Mouse (Mus musculus): ENCODE measurements around the gene Grm3.

The Grm3 gene

GRCm38 (mm10) chr5:9724956-9725600 lies at the start of gene Grm3:
Gene Grm3, minus strand, starts transcription at chr5:9725170.
- DNase-seq (ENCODE audit: inconsistent age in 2 of 2, low spot score in 1 of 2): no peak

GRCm38 (mm10) chr5:9755751-9756150 lies 30.8 kb upstream of the Grm3 start:
- DNase-seq (ENCODE audit: inconsistent age in 2 of 2, low spot score in 1 of 2): no peak

- no peak for DNase-seq (ENCODE audit: inconsistent age in 2 of 2, low spot score in 1 of 2)
Observed at GRCm38 (mm10) chr5:9748184-9748583, 23.2 kb upstream of the Grm3 start.

- no peak for DNase-seq (ENCODE audit: inconsistent age in 2 of 2, low spot score in 1 of 2)
Observed at GRCm38 (mm10) chr5:9744120-9744519, 19.1 kb upstream of the Grm3 start.

- peak; percentile 3 to 50 for DNase-seq (ENCODE audit: inconsistent age in 2 of 2, low spot score in 1 of 2)
Observed at GRCm38 (mm10) chr5:9725601-9726268, 765 bp upstream of the Grm3 start.

GRCm38 (mm10) chr5:9724287-9724955 lies 549 bp downstream of the Grm3 start:
- no peak for DNase-seq (ENCODE audit: inconsistent age in 2 of 2, low spot score in 1 of 2)

GRCm38 (mm10) chr5:9721136-9721535 lies 3.8 kb downstream of the Grm3 start:
- DNase-seq (ENCODE audit: inconsistent age in 2 of 2, low spot score in 1 of 2): no peak

- no peak for DNase-seq (ENCODE audit: inconsistent age in 2 of 2, low spot score in 1 of 2)
Observed at GRCm38 (mm10) chr5:9716295-9716694, 8.7 kb downstream of the Grm3 start.

- no peak for DNase-seq (ENCODE audit: inconsistent age in 2 of 2, low spot score in 1 of 2)
Observed at GRCm38 (mm10) chr5:9707096-9707495, 17.9 kb downstream of the Grm3 start.

- no peak for DNase-seq (ENCODE audit: inconsistent age in 2 of 2, low spot score in 1 of 2)
Observed at GRCm38 (mm10) chr5:9703385-9704009, 21.5 kb downstream of the Grm3 start.

- no peak for DNase-seq (ENCODE audit: inconsistent age in 2 of 2, low spot score in 1 of 2)
Observed at GRCm38 (mm10) chr5:9702656-9703384, 22.1 kb downstream of the Grm3 start.

- DNase-seq (ENCODE audit: inconsistent age in 2 of 2, low spot score in 1 of 2): no peak
Observed at GRCm38 (mm10) chr5:9692333-9692732, 32.6 kb downstream of the Grm3 start.

GRCm38 (mm10) chr5:9690599-9691242 lies 34.2 kb downstream of the Grm3 start:
- DNase-seq (ENCODE audit: inconsistent age in 2 of 2, low spot score in 1 of 2): no peak

- DNase-seq (ENCODE audit: inconsistent age in 2 of 2, low spot score in 1 of 2): no peak
Observed at GRCm38 (mm10) chr5:9690192-9690591, 34.8 kb downstream of the Grm3 start.

GRCm38 (mm10) chr5:9683204-9683603 lies 41.8 kb downstream of the Grm3 start:
- no peak for DNase-seq (ENCODE audit: inconsistent age in 2 of 2, low spot score in 1 of 2)

GRCm38 (mm10) chr5:9669002-9669401 lies 56.0 kb downstream of the Grm3 start:
- DNase-seq (ENCODE audit: inconsistent age in 2 of 2, low spot score in 1 of 2): no peak

- DNase-seq (ENCODE audit: inconsistent age in 2 of 2, low spot score in 1 of 2): no peak
Observed at GRCm38 (mm10) chr5:9663416-9663815, 61.6 kb downstream of the Grm3 start.

- DNase-seq (ENCODE audit: inconsistent age in 2 of 2, low spot score in 1 of 2): no peak
Observed at GRCm38 (mm10) chr5:9661870-9662589, 62.9 kb downstream of the Grm3 start.

- no peak for DNase-seq (ENCODE audit: inconsistent age in 2 of 2, low spot score in 1 of 2)
Observed at GRCm38 (mm10) chr5:9638612-9639011, 86.4 kb downstream of the Grm3 start.

GRCm38 (mm10) chr5:9627220-9627619 lies 97.8 kb downstream of the Grm3 start:
- DNase-seq (ENCODE audit: inconsistent age in 2 of 2, low spot score in 1 of 2): peak in 1 of 2 experiments; percentile 19

All from adrenal gland, adult (tissue).